Mouse (Mus musculus): ENCODE data around the gene BC051665. TPM values are rescaled to one million over a fixed set of nuclear protein-coding genes. Genes with fewer than 3 reads are reported as not detected.

BC051665 gene
- not detected for total RNA-seq (2023)

GRCm38 (mm10) chr13:60786264-60786663, at the start of gene BC051665:
TSS of gene BC051665 (minus strand) at chr13:60786364.

GRCm38 (mm10) chr13:60802749-60803148, 16.6 kb upstream of the BC051665 start, which contains the start of gene Ctsll3:
TSS of gene Ctsll3 (minus strand) at chr13:60802849.

Other genes with a start within 250 kb of the BC051665 start
- 1 to 10 TPM; 6.6 to 8.3 TPM for gene Dapk1, start 184.4 kb downstream of the BC051665 start, total RNA-seq (2023)
- gene Ctsll3, start 16.5 kb upstream of the BC051665 start, total RNA-seq (2023): not detected
- 1 to 10 TPM; 4.9 to 5.2 TPM for gene 4930486L24Rik, start 78.1 kb upstream of the BC051665 start, total RNA-seq (2023)
- under 1 TPM in 1 of 2 experiments, not detected in 1; 0.47 TPM for gene Gm49392, start 110.5 kb upstream of the BC051665 start, total RNA-seq (2023)
- gene Ctla2b, start 111.1 kb upstream of the BC051665 start, total RNA-seq (2023): 1 to 10 TPM; 7.8 to 9.0 TPM
- not detected for gene Tpbpb, start 118.5 kb upstream of the BC051665 start, total RNA-seq (2023)
- gene Gm49393, start 149.2 kb upstream of the BC051665 start, total RNA-seq (2023): not detected
- gene Gm49391, start 150.2 kb upstream of the BC051665 start, total RNA-seq (2023): not detected
- 10 to 100 TPM; 21.8 to 24.4 TPM for gene Ctla2a, start 150.3 kb upstream of the BC051665 start, total RNA-seq (2023)
- not detected for gene Tpbpa, start 155.6 kb upstream of the BC051665 start, total RNA-seq (2023)
- not detected for gene Ctsj, start 219.6 kb upstream of the BC051665 start, total RNA-seq (2023)

Data from T-cell, adult 66 days (primary cell).